Mouse (Mus musculus): ENCODE measurements at regions not wholly inside any gene's neighbourhood (a gene's known extent, or its start where the extent isn't known, plus 50 kb on each side); places are given as distances from the start of the nearest gene placed in this dataset.

DNA sequence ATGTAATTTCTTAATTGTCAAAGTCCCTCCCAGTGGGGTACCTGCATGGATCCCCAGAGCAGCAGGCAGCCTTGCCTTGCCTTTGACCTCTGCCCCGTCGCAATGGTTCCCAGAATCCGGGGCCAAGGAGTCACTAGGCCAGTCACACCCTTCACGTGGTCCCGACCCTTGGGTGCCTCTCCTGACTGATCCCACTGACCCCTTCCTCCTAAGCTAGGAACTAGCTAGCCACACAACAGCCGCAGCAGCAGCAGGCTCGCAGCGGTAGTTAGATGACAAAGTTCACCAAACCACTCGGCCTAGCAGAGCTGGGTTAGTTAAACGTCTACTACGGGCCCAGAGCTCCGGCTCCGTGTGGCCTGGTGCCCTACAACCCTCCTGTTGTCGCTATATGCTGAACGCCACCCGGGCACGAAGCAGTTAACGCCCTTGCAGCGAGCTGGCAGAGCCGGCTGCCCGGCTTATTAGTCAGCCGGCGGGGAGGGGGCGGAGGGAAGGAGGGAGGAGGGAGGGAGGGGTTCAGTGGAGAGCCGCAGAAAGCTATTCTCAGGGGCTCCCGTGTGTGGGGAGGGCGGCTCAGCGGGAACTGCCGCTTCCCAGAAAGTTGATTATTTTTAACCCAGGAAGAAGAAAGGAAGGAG is 84.6 kb downstream of the 1700001O22Rik start:
- ATAC-seq (replicated peaks; ENCODE audit: low FRiP score, poor library complexity, severe bottlenecking): no peak

DNA sequence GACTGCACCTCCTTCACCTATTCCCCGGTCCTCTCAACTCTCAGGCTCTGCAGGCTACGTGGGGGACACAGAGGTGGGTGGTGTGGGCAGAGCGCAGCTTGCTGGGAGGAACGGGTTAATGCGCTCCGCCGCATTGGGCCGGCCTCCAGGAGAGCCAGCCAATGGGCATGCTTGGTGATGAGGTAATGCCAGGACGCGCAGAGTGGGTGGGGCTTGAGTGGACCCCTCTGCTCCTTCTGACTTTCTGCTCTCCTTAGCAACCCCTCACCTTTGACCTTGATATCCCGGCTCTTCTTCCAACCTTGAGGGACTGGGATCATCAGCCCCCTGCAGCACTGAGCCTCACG is 85.2 kb downstream of the 1700001O22Rik start:
- no peak for ATAC-seq (replicated peaks; ENCODE audit: low FRiP score, poor library complexity, severe bottlenecking)

DNA sequence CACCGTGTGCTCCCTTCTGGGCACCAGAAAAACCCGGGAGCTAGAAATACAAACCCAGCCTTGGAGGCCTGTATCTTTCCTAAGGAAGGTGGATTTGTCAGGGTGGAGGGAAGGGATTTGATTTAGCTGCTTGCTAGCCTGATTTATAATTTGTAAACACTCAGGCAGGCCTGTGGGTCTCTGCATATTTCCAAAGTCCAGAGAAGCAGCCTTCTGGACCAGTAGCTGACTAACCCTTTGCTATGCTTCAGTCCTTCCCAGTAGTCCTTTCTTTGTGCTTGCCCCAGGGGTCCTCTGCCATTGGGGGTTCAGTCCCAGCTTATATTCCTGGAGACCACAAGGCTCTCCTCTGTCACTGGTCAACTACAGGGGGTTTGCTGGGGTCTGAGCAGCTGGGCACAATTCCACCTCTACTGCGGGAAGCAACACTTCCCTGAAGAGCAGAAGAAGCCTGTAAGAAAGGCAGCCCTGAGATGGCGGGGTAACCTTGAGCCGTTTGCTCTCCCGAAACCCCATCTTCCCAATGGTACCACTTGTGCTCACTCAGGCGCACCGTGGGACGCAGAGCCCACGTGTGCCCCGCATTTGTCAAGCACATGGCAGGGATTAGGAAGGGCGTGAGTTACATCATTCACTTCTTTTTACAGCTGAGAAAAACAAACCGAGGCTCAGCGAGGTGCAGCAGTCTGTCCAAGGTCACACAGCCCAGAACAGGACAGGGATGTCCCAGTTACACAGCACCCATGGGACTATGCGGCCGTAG is 85.7 kb downstream of the 1700001O22Rik start:
- no peak for ATAC-seq (replicated peaks; ENCODE audit: low FRiP score, poor library complexity, severe bottlenecking)

DNA sequence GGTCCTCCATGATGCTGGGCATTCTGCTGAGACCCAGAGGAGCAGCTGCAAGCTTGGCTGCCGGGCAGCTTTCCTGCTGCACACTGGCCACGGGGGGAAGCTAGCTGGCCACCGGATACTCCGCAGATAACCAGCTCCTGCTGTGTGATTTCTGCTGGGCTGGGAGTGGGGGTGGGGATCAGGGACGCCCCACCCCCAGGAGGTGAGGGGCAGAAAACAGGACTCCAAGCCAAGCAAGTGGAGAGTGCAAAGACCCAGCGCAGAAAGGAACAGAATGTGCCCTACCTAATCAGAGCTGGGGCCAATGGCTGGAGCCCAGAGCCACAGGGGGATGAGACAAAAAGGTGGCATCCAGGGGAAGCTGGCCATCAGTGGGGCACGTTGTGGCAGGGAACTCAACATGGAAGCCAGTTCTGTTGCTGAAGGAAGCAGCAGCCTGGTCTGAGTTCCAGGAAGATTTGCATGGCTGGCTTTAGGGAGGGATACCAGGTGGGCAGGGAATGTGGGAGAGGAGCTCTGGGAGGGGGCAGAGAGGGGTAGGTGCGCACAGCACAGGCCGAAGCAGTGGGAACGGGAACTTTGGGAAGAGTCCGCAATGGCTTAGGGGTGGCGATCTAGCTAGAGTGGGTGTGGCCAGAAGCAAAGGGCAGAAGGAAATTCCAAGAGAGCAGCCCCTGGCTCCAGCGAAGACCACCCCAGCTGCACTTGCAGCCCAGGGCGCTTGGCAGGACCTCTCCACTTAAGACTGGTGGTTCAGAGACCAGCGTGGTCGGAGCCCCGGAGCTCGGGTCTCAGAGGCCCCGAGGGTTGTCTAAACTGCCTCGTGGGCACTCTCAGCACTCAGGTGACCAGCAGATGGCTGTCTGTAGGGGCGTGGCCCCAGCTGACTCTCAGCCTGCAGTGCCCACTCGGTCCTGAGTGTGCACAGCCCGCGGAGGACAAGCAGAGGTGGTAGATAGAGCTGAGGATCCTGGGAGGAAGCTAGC is 86.6 kb downstream of the 1700001O22Rik start:
- ATAC-seq (replicated peaks; ENCODE audit: low FRiP score, poor library complexity, severe bottlenecking): no peak

DNA sequence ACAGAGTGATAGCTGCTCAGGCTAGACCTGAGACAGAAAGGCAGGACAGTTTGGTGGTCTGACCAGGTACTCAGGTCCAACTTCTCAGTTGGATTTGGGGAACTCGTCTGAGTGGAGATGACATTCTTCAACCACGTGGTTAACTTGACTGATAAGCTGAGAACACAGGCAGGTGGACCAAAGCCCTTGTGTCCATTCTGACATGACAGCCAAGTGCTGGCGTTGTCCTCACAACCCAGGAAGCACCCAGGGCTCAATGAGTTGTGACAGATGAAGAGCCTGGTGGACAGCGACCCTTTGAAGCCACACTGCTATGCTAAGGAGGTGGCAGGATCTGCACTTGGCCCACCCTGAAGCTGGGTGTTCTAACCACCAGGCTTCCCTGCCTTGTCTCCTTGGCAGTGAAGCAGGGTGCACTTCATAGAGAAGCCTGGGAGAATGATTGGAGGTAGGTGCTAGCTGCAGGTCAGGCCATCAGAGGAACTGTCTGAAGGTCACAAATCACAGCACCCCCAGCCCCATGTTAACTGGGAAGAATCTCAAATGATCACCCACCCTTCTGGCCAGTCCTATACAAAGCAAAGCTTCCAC is 87.6 kb downstream of the 1700001O22Rik start:
- no peak for ATAC-seq (replicated peaks; ENCODE audit: low FRiP score, poor library complexity, severe bottlenecking)

DNA sequence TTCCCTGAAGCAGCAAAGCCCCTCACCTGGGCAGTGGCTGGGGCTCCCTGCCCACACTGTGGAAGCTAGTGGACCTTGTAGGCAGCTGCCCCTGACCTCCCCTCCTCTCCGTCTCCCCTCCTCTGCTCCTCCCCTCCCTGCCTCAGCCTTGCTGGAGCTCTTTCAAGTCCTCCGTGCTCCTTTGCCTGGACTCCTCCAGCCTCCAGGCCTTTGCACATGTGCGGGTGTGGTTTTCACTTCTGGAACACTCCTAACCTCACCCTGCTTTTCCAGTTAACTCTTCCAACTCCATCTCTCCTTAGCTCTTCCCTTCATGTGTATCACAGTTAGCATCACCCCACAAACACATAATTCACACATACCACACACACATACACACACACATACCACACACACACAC is 89.9 kb downstream of the 1700001O22Rik start:
- no peak for ATAC-seq (replicated peaks; ENCODE audit: low FRiP score, poor library complexity, severe bottlenecking)

DNA sequence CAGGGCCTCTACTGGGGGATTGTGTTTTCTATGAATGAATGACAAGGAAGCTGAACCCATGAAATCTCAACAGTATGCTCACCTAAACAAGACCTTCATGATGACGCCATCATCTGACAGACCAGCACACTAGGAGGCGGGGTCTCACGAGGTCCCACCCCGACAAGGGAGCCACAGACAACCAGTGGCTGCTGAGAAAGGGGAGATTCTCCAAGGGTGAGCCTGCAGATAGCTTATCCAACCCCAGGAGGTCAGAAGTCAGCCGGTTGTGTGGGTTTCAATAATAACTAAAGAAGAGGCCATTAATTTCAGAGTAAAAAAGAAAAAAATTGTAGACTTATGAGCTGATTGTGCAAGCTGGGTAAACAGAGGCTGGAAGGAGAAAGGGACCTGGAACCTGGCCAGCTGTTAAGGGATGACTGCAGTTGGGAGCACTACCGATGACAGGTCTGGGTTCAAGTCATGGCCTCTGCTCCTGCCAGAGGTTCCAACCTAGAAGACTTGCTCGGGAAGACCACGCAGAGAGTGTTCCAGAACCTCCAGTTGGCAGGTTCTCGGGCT is 90.5 kb downstream of the 1700001O22Rik start:
- no peak for ATAC-seq (replicated peaks; ENCODE audit: low FRiP score, poor library complexity, severe bottlenecking)

DNA sequence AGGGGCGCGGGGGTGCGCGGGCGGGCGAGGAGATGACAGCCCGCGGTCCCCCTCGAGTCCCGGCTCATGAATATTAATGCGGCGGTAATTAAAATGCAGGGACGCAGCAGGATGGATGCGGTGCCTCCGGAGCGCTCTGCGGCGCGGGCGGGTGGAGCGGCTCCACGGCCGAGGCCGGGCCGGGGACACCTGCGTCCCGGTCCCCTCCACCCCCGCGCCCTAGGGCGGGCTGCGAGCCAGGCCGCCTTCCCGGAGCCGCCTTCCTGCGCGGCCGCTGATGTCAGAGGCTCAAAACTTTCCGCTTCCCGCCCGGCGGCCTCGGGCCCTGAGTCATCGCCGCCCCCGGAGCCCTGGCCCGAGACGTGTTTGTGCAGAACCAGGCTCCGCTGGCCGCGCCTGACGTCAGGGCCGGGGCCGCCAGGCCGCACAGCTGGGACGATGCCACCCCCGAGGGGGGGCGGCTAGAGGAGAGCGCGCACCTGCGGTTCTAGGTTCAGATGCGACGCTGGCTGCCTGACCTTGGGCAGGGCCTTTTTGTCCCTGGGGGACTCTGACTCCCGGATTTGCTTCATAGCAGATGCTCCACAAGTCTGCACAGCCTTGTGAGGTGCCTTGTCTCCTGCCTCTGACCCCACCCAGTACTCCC is 91.5 kb downstream of the 1700001O22Rik start:
- ATAC-seq (replicated peaks; ENCODE audit: low FRiP score, poor library complexity, severe bottlenecking): no peak

DNA sequence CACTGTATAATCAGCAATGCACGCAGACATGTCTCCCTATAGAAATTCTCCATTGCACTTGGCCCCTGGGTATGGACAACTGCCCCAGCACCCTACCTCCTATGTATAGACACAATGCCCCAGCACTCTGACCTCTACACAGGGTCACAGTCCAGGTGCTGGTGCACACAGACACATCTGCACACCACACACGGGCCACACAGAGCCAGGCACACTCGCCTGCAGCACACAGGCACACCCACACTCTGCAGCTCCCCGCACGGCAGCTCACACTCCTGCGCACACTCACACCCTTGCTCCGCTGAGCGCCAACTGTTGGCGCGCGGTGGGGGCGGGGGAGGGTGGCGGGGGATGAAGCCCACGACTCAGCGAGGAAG is 92.0 kb downstream of the 1700001O22Rik start:
- ATAC-seq (replicated peaks; ENCODE audit: low FRiP score, poor library complexity, severe bottlenecking): no peak

DNA sequence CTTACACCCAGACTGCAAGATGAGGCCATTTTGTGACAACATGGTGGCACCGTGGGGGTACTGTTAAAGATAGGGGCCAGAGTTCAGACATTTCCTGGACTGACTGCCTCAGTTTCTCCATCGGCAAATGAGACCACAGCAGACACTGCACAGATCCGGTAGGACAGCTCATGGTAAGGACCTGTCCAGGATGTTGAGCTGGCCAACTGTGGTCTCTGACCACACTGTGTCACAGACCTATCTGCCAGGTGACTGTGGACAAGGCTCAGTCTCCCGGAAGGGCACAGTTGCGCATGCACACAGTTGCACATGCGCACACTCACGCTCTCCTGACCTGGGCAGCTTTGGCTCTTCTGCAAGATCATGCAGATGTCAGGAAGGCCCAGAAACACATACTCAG is 92.6 kb downstream of the 1700001O22Rik start:
- no peak for ATAC-seq (replicated peaks; ENCODE audit: low FRiP score, poor library complexity, severe bottlenecking)

DNA sequence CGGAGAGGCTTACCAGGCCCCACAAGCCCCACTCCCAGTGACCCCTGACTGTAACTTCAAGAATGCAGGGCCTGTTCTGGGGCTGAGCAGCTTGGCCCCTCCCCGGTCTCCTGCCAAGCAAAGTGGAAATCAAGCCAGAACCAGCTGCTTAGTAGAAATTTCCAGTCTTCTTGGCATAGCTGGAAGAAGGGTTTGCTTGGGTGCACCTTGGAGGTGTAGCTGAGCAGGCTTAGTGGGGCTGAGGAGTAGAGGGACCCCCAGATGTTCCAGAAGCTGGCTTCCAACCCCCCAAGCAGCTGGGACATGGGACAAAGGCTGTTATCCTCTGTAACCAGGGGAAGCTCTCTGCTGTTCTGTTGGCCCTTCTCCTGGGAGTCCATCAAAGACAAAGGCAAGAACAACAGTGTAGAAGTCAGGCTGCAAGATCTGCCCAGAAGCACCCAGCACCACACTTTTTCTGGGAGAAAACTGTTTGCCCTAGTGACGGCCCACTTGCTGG is 94.0 kb downstream of the 1700001O22Rik start:
- ATAC-seq (replicated peaks; ENCODE audit: low FRiP score, poor library complexity, severe bottlenecking): no peak

DNA sequence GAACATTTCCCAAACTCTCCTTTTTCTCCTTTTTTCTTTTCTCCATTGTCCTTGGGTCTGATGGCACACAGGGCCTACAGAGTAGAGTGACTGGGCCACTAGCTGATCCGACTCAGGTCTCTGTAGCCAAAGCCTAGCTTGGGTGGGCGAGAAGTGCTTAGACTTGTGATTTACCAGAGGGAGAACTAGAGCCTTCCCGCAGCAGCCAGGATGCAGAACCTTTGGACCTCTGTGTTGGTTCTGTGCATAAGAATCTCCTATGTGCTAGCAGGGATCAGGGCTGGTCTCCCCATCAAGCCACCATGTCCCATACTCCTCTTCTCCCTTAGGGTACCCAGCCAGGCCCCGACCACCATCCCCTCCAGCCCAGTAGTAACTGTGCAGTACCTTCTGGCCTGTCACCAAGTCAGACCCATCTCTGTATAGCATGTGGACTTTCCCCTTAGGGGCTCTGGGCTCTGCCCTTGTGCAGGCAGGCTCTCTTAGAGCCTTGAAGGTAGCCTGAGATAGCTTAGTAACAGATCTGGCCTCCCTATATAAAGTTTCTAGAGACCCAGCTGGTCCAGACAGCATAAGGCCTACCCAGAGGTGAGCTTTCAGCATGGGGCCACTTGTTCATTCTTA is 94.6 kb downstream of the 1700001O22Rik start:
- no peak for ATAC-seq (replicated peaks; ENCODE audit: low FRiP score, poor library complexity, severe bottlenecking)

DNA sequence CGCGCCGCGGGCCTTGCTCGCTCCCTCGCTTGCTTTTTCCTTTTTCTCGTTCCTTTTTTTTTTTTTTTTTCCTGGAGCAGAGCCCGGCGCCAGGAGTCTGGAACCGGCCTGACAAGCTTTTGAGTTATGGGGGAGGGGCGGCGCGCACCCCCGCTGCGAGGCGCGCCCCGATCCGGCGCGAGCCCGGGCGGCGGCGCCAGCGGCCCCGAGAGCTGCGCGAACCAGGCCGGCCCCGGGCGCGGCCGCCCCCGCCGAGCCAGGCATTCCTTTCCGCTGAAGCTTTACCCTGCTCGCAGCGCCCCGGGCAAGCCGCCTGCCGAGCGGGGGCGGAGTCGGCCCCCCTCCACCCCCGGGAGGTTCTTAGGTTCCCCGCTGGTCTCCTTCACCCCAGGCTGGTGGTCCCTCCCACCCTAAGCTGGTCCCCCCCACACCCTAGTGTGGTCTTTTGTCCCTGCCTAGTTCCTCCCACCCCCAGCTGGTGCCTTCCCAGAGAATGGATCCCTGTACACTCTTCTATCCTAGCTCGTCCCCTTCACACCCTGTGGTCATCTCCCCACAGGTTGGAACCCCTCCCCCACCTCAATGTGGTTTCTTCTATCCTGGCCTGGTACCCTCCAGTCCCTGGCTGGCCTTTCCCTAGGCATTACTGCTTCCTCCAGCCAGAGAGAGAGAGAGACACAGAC is 95.3 kb downstream of the 1700001O22Rik start:
- no peak for ATAC-seq (replicated peaks; ENCODE audit: low FRiP score, poor library complexity, severe bottlenecking)

DNA sequence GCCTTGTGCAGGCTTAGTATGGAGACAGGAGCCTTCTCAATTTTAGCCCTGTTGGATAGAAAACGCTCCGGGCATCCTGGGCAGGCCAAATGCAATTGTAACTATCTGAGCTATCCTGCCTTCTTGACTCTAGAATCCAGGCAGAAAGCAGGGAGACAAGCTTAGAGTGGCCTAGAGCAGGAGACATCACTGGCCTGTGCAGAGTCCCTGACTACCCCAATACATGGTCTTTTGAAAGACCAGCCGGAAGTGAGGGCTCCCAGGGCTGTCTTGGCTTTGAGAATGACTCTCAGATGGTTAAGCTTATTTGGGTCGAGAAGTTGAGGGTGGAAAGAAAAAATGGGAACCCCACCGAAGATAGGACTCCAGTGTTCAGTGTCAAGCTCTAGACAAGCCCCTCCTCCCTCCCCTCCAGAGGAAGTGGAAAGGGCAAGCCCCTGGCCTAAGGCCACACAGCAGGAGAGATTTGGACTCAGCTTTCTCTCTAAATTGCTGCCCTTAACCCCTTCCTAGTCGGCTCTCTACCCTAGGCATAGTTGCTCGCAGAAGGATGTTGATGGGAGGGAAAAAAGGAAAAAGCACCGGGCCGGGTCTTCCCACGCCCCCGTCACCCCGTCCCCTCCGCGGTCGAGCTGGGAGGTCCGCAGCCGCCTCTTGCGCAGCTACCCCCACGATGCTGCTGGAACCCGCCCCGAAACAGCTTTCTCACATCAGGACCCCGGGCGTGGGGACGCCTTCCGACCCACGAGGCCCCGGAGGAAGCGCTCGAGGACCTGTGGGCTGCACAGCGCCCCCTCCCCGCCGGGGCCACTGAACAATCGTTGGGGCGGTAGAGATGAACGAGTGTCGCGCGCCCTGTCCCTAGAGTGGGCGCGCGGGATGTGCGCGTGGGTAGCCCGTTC is 96.1 kb downstream of the 1700001O22Rik start:
- no peak for ATAC-seq (replicated peaks; ENCODE audit: low FRiP score, poor library complexity, severe bottlenecking)

DNA sequence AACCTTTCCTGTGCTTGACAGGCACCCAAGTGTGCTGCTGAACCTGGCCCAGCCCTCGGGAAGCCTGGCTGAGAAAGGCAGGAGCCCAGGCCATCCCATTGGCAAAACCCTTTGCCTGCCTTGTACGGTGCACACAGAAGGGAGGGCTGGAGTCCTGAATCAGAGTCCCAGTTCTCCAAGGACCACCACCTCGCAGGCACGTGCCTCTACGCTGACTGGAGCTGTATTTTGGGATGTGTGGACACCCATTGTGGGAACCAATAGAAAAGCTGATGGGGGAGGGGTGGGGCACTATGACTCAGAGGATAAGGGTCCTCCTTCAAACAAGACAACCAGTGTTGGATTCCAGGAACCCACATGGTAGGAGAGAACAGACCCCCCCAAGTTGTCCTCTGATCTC is 97.4 kb downstream of the 1700001O22Rik start:
- ATAC-seq (replicated peaks; ENCODE audit: low FRiP score, poor library complexity, severe bottlenecking): no peak

DNA sequence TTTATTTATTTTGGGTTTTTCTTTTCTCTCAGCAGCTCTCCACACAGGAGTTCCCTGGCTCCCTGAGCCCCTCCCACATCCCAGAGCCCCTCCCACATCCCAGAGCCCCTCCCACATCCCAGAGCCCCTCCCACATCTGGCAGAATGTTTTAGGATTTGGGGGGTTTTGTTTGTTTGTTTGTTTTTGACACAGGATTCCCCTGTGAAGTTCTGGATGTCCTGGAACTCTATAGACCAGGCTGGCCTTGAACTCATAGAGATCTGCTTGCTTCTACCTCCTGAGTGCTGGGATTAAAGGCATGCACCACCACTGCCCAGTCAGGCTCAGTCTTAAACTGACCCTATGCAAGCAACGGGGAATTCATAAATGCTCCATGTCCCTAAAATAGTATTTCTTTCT is 100.2 kb downstream of the 1700001O22Rik start:
- ATAC-seq (replicated peaks; ENCODE audit: low FRiP score, poor library complexity, severe bottlenecking): no peak

DNA sequence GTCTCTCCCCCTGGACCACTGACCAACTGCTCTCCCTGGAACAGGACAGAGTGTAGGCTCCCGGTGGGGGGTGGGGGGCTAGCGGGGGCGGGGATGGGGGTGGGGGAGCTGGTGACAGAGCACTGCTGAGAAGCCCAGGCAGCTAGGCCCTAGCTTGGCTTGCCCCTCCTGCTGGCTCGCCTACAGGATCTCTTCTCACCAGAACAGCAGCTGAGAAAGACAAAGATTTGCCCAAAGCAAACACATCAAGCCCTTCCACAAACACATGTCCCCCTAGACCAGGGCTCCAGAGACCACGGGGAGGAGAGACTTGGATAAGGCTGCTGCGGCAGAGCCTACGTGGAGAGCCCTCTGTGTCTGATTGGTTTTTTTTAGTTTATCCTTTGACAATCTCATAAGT is 100.8 kb downstream of the 1700001O22Rik start:
- ATAC-seq (replicated peaks; ENCODE audit: low FRiP score, poor library complexity, severe bottlenecking): no peak

Data from erythroblast, adult 5-6 weeks (primary cell).